Mouse (Mus musculus): ENCODE results near the gene Cd80. TPM values are rescaled to one million over a fixed set of nuclear protein-coding genes. Genes with fewer than 3 reads are reported as not detected.

The Cd80 gene
- total and polyA plus RNA-seq, 3 experiments, result 0.04 to 0.38 TPM; not detected in 1

DNA sequence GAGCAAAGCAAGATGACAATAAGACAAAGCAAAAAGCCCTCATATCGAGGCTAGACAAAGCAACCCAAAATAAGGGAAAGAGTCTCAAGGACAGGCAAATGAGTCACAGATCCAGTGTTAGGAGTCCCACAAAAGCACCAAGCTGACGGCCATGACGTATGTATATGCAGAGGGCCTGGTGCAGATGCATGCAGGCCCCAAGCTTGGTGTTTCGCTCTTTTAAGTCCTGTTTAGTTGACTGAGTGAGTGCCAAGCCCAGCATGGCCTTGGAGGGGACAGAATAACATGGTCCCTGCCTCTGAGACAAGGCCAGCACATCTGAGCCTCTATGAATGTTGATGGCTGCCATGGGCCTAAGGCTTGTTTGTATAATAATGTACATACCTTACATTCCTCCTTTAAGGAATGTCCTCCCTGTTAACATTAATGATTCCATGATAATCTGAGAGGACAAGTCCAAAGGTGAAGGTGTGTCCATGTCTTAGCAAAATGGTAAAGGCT lies 21.0 kb upstream of the Cd80 start:
- H3K79me2 ChIP-seq (ENCODE audit: control insufficient read depth, insufficient read depth, low read length, poor library complexity), result no peaks in the 10 kb centered on the region
- TF ChIP-seq POLR2A (IDR thresholded peaks at IDR 0.05; ENCODE audit: control insufficient read depth in 1 of 2, insufficient read depth in 1 of 2, low read depth in 1 of 2, low read length in 2 of 2, poor library complexity in 1 of 2) (no peak), UBTF (IDR thresholded peaks at IDR 0.05; ENCODE audit: borderline replicate concordance, insufficient read depth, low read depth, low read length) (no peak), SMC3 (IDR thresholded peaks at IDR 0.05; ENCODE audit: low read depth, low read length) (no peak), CTCF (IDR thresholded peaks at IDR 0.05 in 2 of 3, conservative IDR thresholded peaks at IDR 0.05 in 1 of 3; ENCODE audit: control insufficient read depth in 1 of 3, insufficient read depth in 1 of 3, low read depth in 2 of 3, low read length in 3 of 3, poor library complexity in 1 of 3, severe bottlenecking in 1 of 3) (no peak), ZNF384 (IDR thresholded peaks at IDR 0.05; ENCODE audit: low read depth, low read length) (no peak), ZC3H11A (IDR thresholded peaks at IDR 0.05; ENCODE audit: low read depth, low read length) (no peak), MYC (IDR thresholded peaks at IDR 0.05; ENCODE audit: low read depth, low read length) (no peak), TCF12 (IDR thresholded peaks at IDR 0.05; ENCODE audit: low read depth, low read length) (no peak), JUND (IDR thresholded peaks at IDR 0.05; ENCODE audit: low read depth, low read length) (no peak), TBP (IDR thresholded peaks at IDR 0.05; ENCODE audit: low read depth, low read length) (no peak), ELF1 (IDR thresholded peaks at IDR 0.05; ENCODE audit: low read depth, low read length) (no peak), RAD21 (IDR thresholded peaks at IDR 0.05; ENCODE audit: low read depth, low read length) (no peak), HCFC1 (IDR thresholded peaks at IDR 0.05; ENCODE audit: low read depth, low read length) (no peak), USF1 (IDR thresholded peaks at IDR 0.05; ENCODE audit: low read depth, low read length) (no peak), GATA1 (IDR thresholded peaks at IDR 0.05; ENCODE audit: low read depth, low read length) (no peak), E2F4 (IDR thresholded peaks at IDR 0.05; ENCODE audit: borderline replicate concordance, low read depth, low read length) (no peak), SIN3A (IDR thresholded peaks at IDR 0.05; ENCODE audit: low read length) (no peak)
- no peak overlapping the region for H3K4me3 ChIP-seq (ENCODE audit: control insufficient read depth in 1 of 2, insufficient read depth in 1 of 2, low read depth in 2 of 2, low read length in 2 of 2)

GRCm38 (mm10) chr16:38439190-38439589 lies 16.2 kb upstream of the Cd80 start:
- H3K9ac ChIP-seq (ENCODE audit: control insufficient read depth, low read depth, low read length, poor library complexity, severe bottlenecking), result no peak overlapping the region
- H3K36me3 ChIP-seq (ENCODE audit: control insufficient read depth in 1 of 2, insufficient read depth in 2 of 2, low read length in 2 of 2), result no peaks in the 10 kb centered on the region
- TF ChIP-seq ELF1 (IDR thresholded peaks at IDR 0.05; ENCODE audit: low read depth, low read length) (no peak), TBP (IDR thresholded peaks at IDR 0.05; ENCODE audit: low read depth, low read length) (no peak), MYB (IDR thresholded peaks at IDR 0.05; ENCODE audit: low read depth, low read length) (no peak), MAFK (IDR thresholded peaks at IDR 0.05; ENCODE audit: borderline replicate concordance, low read depth, low read length) (no peak), MXI1 (IDR thresholded peaks at IDR 0.05; ENCODE audit: low read depth, low read length) (no peak), USF1 (IDR thresholded peaks at IDR 0.05; ENCODE audit: low read depth, low read length) (no peak), BHLHE40 (IDR thresholded peaks at IDR 0.05; ENCODE audit: borderline replicate concordance, low read depth, low read length) (no peak), ZKSCAN1 (IDR thresholded peaks at IDR 0.05; ENCODE audit: low read depth, low read length) (no peak), POLR2AphosphoS2 (IDR thresholded peaks at IDR 0.05; ENCODE audit: low read length) (no peak), CTCF (IDR thresholded peaks at IDR 0.05 in 2 of 3, conservative IDR thresholded peaks at IDR 0.05 in 1 of 3; ENCODE audit: control insufficient read depth in 1 of 3, insufficient read depth in 1 of 3, low read depth in 2 of 3, low read length in 3 of 3, poor library complexity in 1 of 3, severe bottlenecking in 1 of 3) (no peak), ZC3H11A (IDR thresholded peaks at IDR 0.05; ENCODE audit: low read depth, low read length) (no peak), MAX (IDR thresholded peaks at IDR 0.05; ENCODE audit: low read length) (no peak), SIN3A (IDR thresholded peaks at IDR 0.05; ENCODE audit: low read length) (no peak), ZNF384 (IDR thresholded peaks at IDR 0.05; ENCODE audit: low read depth, low read length) (no peak), USF2 (IDR thresholded peaks at IDR 0.05; ENCODE audit: borderline replicate concordance in 1 of 2, insufficient read depth in 1 of 2, low read depth in 1 of 2, low read length in 2 of 2) (no peak), SMC3 (IDR thresholded peaks at IDR 0.05; ENCODE audit: low read depth, low read length) (no peak), CHD1 (IDR thresholded peaks at IDR 0.05; ENCODE audit: low read depth, low read length) (no peak), NELFE (IDR thresholded peaks at IDR 0.05; ENCODE audit: low read depth, low read length) (no peak), RAD21 (IDR thresholded peaks at IDR 0.05; ENCODE audit: low read depth, low read length) (no peak), MYC (IDR thresholded peaks at IDR 0.05; ENCODE audit: low read depth, low read length) (no peak)
- H3K79me2 ChIP-seq (ENCODE audit: control insufficient read depth, insufficient read depth, low read length, poor library complexity), result no peaks in the 10 kb centered on the region
- H3K27ac ChIP-seq (ENCODE audit: control insufficient read depth, low read depth, low read length), result no peak overlapping the region
- H3K27me3 ChIP-seq (ENCODE audit: control insufficient read depth in 1 of 2, insufficient read depth in 2 of 2, low read length in 2 of 2), result no peaks in the 10 kb centered on the region
- H3K9me3 ChIP-seq (replicated peaks; ENCODE audit: insufficient read depth, low read length), result no peaks in the 10 kb centered on the region
- no peaks in the 10 kb centered on the region for H3K4me1 ChIP-seq (ENCODE audit: control insufficient read depth in 1 of 2, insufficient read depth in 2 of 2, low read length in 2 of 2)
- H3K4me3 ChIP-seq (ENCODE audit: control insufficient read depth in 1 of 2, insufficient read depth in 1 of 2, low read depth in 2 of 2, low read length in 2 of 2), result no peak overlapping the region
- DNase-seq (ENCODE audit: low read depth, low spot score), result no peak

More for the DNA sequence above, 21.0 kb upstream of the Cd80 start:
- Histone ChIP-seq H3K4me1 (ENCODE audit: control insufficient read depth in 1 of 2, insufficient read depth in 2 of 2, low read length in 2 of 2) (peaks cover 0 to 27% of the 10 kb centered on the region in 2 experiments; a peak in 3 of 4 replicates), H3K27me3 (ENCODE audit: control insufficient read depth in 1 of 2, insufficient read depth in 2 of 2, low read length in 2 of 2) (no peaks in the 10 kb centered on the region), H3K27ac (ENCODE audit: control insufficient read depth, low read depth, low read length) (no peak overlapping the region), H3K9me3 (replicated peaks; ENCODE audit: insufficient read depth, low read length) (no peaks in the 10 kb centered on the region), H3K36me3 (ENCODE audit: control insufficient read depth in 1 of 2, insufficient read depth in 2 of 2, low read length in 2 of 2) (peaks cover 0 to 14% of the 10 kb centered on the region in 2 experiments; a peak in 2 of 4 replicates), H3K9ac (ENCODE audit: control insufficient read depth, low read depth, low read length, poor library complexity, severe bottlenecking) (no peak overlapping the region)
- no peak for DNase-seq (ENCODE audit: low read depth, low spot score)
